Comparison of ENCODE assay signal across 21 mouse cellular contexts in genomic region chr13:73459189-73459850, GRCm38 (mm10). TPM values are rescaled to one million over a fixed set of nuclear protein-coding genes. Genes with fewer than 3 reads are reported as not detected.
A peak's percentile ranks its signal among the peaks of the same experiment; 100 is the strongest.
DNase-seq lines count a peak whose midpoint lies in the region; ATAC-seq and TF ChIP-seq lines count a peak whose summit lies in the region.
"Had no signal": no experiment of that assay in that cellular context is flagged by ENCODE, and none has a peak within 500 bp of the region (broad histone marks: within the 10 kb centered on the region; RNA-seq: fewer than 3 reads in every experiment).

No protein-coding gene starts in this region.

- no peaks in the 10 kb centered on the region for H3K27me3 ChIP-seq in MEL (ENCODE audit: control insufficient read depth in 1 of 2, insufficient read depth in 2 of 2, low read length in 2 of 2)
- H3K27me3 ChIP-seq in liver, postnatal 0 days (ENCODE audit: insufficient read depth, low read length), result no peaks in the 10 kb centered on the region
- no peaks in the 10 kb centered on the region for H3K27me3 ChIP-seq in splenic B cell, adult 2 months (ENCODE audit: control insufficient read depth, insufficient read depth, low read length, poor library complexity, severe bottlenecking)
- H3K27me3 ChIP-seq in lung, postnatal 0 days (replicated peaks; ENCODE audit: insufficient read depth, low read length), result no peaks in the 10 kb centered on the region
- H3K27me3 ChIP-seq: forebrain, embryonic 12.5 days; hindbrain, embryonic 15.5 days; stomach, embryonic 15.5 days had no signal

- H3K27ac ChIP-seq in MEL (ENCODE audit: control insufficient read depth, low read depth, low read length), result peak overlapping the region; percentile 2; the same call in 1 of the 2 replicates
- H3K27ac ChIP-seq in liver, postnatal 0 days (ENCODE audit: low read depth), result no peak overlapping the region
- H3K27ac ChIP-seq in lung, postnatal 0 days (ENCODE audit: low read length), result no peak overlapping the region
- H3K27ac ChIP-seq: forebrain, embryonic 12.5 days; hindbrain, embryonic 15.5 days; layer of hippocampus, adult 2 months; limb, embryonic 13.5 days; stomach, embryonic 15.5 days had no signal

- no peak for TF ChIP-seq CTCF in MEL (IDR thresholded peaks at IDR 0.05 in 2 of 3, conservative IDR thresholded peaks at IDR 0.05 in 1 of 3; ENCODE audit: control insufficient read depth in 1 of 3, insufficient read depth in 1 of 3, low read depth in 2 of 3, low read length in 3 of 3, poor library complexity in 1 of 3, severe bottlenecking in 1 of 3)
- TF ChIP-seq CTCF in liver, postnatal 0 days (IDR thresholded peaks at IDR 0.05; ENCODE audit: low read depth), result no peak
- TF ChIP-seq CTCF in lung, postnatal 0 days (IDR thresholded peaks at IDR 0.05), result no peak

- H3K4me3 ChIP-seq in MEL (ENCODE audit: control insufficient read depth in 1 of 2, insufficient read depth in 1 of 2, low read depth in 2 of 2, low read length in 2 of 2), result no peak overlapping the region
- H3K4me3 ChIP-seq in liver, postnatal 0 days (ENCODE audit: low read depth, low read length), result no peak overlapping the region
- H3K4me3 ChIP-seq in lung, postnatal 0 days (ENCODE audit: low read depth, low read length), result no peak overlapping the region
- H3K4me3 ChIP-seq: forebrain, embryonic 12.5 days; hindbrain, embryonic 15.5 days; layer of hippocampus, adult 2 months; limb, embryonic 13.5 days; stomach, embryonic 15.5 days had no signal

- peak; percentile 88 to 94 for TF ChIP-seq EP300 in MEL (IDR thresholded peaks at IDR 0.05; ENCODE audit: low read depth in 1 of 2, low read length in 2 of 2)
- no peak for TF ChIP-seq EP300 in liver, postnatal 0 days (IDR thresholded peaks at IDR 0.05; ENCODE audit: low read depth)
- no peak for TF ChIP-seq EP300 in lung, postnatal 0 days (IDR thresholded peaks at IDR 0.05)

- no peaks in the 10 kb centered on the region for H3K79me2 ChIP-seq in MEL (ENCODE audit: control insufficient read depth, insufficient read depth, low read length, poor library complexity)

- no peaks in the 10 kb centered on the region for H3K9me3 ChIP-seq in MEL (replicated peaks; ENCODE audit: insufficient read depth, low read length)
- no peaks in the 10 kb centered on the region for H3K9me3 ChIP-seq in liver, postnatal 0 days (ENCODE audit: low read length)
- H3K9me3 ChIP-seq in lung, postnatal 0 days (ENCODE audit: low read length), result no peaks in the 10 kb centered on the region
- H3K9me3 ChIP-seq: forebrain, embryonic 12.5 days; hindbrain, embryonic 15.5 days; limb, embryonic 13.5 days; stomach, embryonic 15.5 days had no signal

- peak; percentile 33; the same call in 1 of the 2 replicates for ATAC-seq in erythroblast, adult 5-6 weeks (replicated peaks; ENCODE audit: low FRiP score, poor library complexity, severe bottlenecking)
- peak; percentile 36; the same call in 1 of the 2 replicates for ATAC-seq in liver, postnatal 0 days
- ATAC-seq in lung, postnatal 0 days, result no peak
- ATAC-seq: activated CD4-positive, CD25-positive, alpha-beta regulatory T cell, adult 4 months; intestine, embryonic 16.5 days had no signal

- H3K4me1 ChIP-seq in MEL (ENCODE audit: control insufficient read depth in 1 of 2, insufficient read depth in 2 of 2, low read length in 2 of 2), result peaks cover 6 to 27% of the 10 kb centered on the region in 2 experiments; a peak in 3 of 4 replicates
- H3K4me1 ChIP-seq in liver, postnatal 0 days (ENCODE audit: insufficient read depth), result peaks cover 9% of the 10 kb centered on the region
- 0 out of 2 replicates have a peak, but pooled peaks cover 3% of the 10 kb centered on the region for H3K4me1 ChIP-seq in lung, postnatal 0 days (ENCODE audit: insufficient read depth, low read depth, low read length)
- H3K4me1 ChIP-seq: forebrain, embryonic 12.5 days; hindbrain, embryonic 15.5 days; limb, embryonic 13.5 days; stomach, embryonic 15.5 days had no signal

- H3K4me2 ChIP-seq in liver, postnatal 0 days (ENCODE audit: low read depth, low read length), result no peak overlapping the region
- H3K4me2 ChIP-seq in lung, postnatal 0 days (replicated peaks; ENCODE audit: low read depth, low read length), result no peak overlapping the region
- H3K4me2 ChIP-seq: forebrain, embryonic 12.5 days; heart, embryonic 11.5 days; hindbrain, embryonic 15.5 days; limb, embryonic 13.5 days; midbrain, embryonic 11.5 days; stomach, embryonic 15.5 days had no signal

- H3K9ac ChIP-seq in MEL (ENCODE audit: control insufficient read depth, low read depth, low read length, poor library complexity, severe bottlenecking), result no peak overlapping the region
- H3K9ac ChIP-seq in liver, postnatal 0 days (replicated peaks), result no peak overlapping the region
- no peak overlapping the region for H3K9ac ChIP-seq in lung, postnatal 0 days (replicated peaks; ENCODE audit: low read depth)
- H3K9ac ChIP-seq: forebrain, embryonic 12.5 days; hindbrain, embryonic 15.5 days; limb, embryonic 13.5 days; stomach, embryonic 15.5 days had no signal

- 22% methylated on average over 7 of the region's 7 CpGs for WGBS in liver, postnatal 0 days (ENCODE audit: insufficient replicate concordance)
- WGBS in lung, postnatal 0 days, result 38% methylated on average over 7 of the region's 7 CpGs

- peak; percentile 80 for DNase-seq in MEL (ENCODE audit: low read depth, low spot score)
- no peak for DNase-seq in liver, postnatal 0 days
- DNase-seq in splenic B cell, adult 2 months (ENCODE audit: low read depth, low spot score), result peak; percentile 64
- DNase-seq in urinary bladder, postnatal 36 days (ENCODE audit: low spot score in 2 of 2), result no peak
- no peak for DNase-seq in retina, postnatal 1 day
- DNase-seq in lung, postnatal 0 days (ENCODE audit: low spot score), result no peak
- DNase-seq: adrenal gland, postnatal 36 days; cerebellum, adult 9-10 months; embryo, embryonic 11 days; gastrocnemius, postnatal 36 days; thymus, adult 2 months had no signal

- no peak for TF ChIP-seq RAD21 in MEL (IDR thresholded peaks at IDR 0.05; ENCODE audit: low read depth, low read length)

- peaks cover 0 to 23% of the 10 kb centered on the region in 2 experiments; a peak in 2 of 4 replicates for H3K36me3 ChIP-seq in MEL (ENCODE audit: control insufficient read depth in 1 of 2, insufficient read depth in 2 of 2, low read length in 2 of 2)
- no peaks in the 10 kb centered on the region for H3K36me3 ChIP-seq in liver, postnatal 0 days (replicated peaks; ENCODE audit: insufficient read depth, low read length)
- H3K36me3 ChIP-seq in splenic B cell, adult 2 months (ENCODE audit: control insufficient read depth, insufficient read depth, low read length, poor library complexity, severe bottlenecking), result no peaks in the 10 kb centered on the region
- H3K36me3 ChIP-seq in lung, postnatal 0 days (ENCODE audit: insufficient read depth, low read length), result no peaks in the 10 kb centered on the region
- H3K36me3 ChIP-seq: forebrain, embryonic 12.5 days; hindbrain, embryonic 15.5 days; limb, embryonic 13.5 days; stomach, embryonic 15.5 days had no signal

- no peak for TF ChIP-seq POLR2A in MEL (IDR thresholded peaks at IDR 0.05; ENCODE audit: control insufficient read depth in 1 of 2, insufficient read depth in 1 of 2, low read depth in 1 of 2, low read length in 2 of 2, poor library complexity in 1 of 2)

TF ChIP-seq in MEL, 35 proteins besides CTCF, POLR2A, EP300 and RAD21:
- TF ChIP-seq ETS1 (IDR thresholded peaks at IDR 0.05; ENCODE audit: low read depth, low read length) (peak; percentile 69), MYC (IDR thresholded peaks at IDR 0.05; ENCODE audit: low read depth, low read length) (peak; percentile 81), TCF12 (IDR thresholded peaks at IDR 0.05; ENCODE audit: low read depth, low read length) (peak; percentile 81), UBTF (IDR thresholded peaks at IDR 0.05; ENCODE audit: borderline replicate concordance, insufficient read depth, low read depth, low read length) (no peak), MXI1 (IDR thresholded peaks at IDR 0.05; ENCODE audit: low read depth, low read length) (peak; percentile 53), MAX (IDR thresholded peaks at IDR 0.05; ENCODE audit: low read length) (peak; percentile 88), USF1 (IDR thresholded peaks at IDR 0.05; ENCODE audit: low read depth, low read length) (peak; percentile 60; the same call in 1 of the 2 replicates), RCOR1 (IDR thresholded peaks at IDR 0.05; ENCODE audit: low read depth, low read length) (peak; percentile 95), MYB (IDR thresholded peaks at IDR 0.05; ENCODE audit: low read depth, low read length) (0 out of 2 replicates have a peak, but pooled peaks have one; percentile 52), HCFC1 (IDR thresholded peaks at IDR 0.05; ENCODE audit: low read depth, low read length) (no peak), GATA1 (IDR thresholded peaks at IDR 0.05; ENCODE audit: low read depth, low read length) (peak; percentile 83), MAFK (IDR thresholded peaks at IDR 0.05; ENCODE audit: borderline replicate concordance, low read depth, low read length) (no peak), POLR2AphosphoS5 (IDR thresholded peaks at IDR 0.05; ENCODE audit: borderline replicate concordance, low read depth, low read length) (no peak), SIN3A (IDR thresholded peaks at IDR 0.05; ENCODE audit: low read length) (peak; percentile 52), JUND (IDR thresholded peaks at IDR 0.05; ENCODE audit: low read depth, low read length) (peak; percentile 94), TAL1 (IDR thresholded peaks at IDR 0.05; ENCODE audit: low read length) (peak; percentile 65), ZKSCAN1 (IDR thresholded peaks at IDR 0.05; ENCODE audit: low read depth, low read length) (no peak)

RNA-seq across cellular contexts. Expression of gene Lpcat1, which starts 7.7 kb away (rescaled TPM):
- total RNA-seq in MEL (2012; rRNA removed), result 30.5 and 38.8 TPM in 2 replicates
- polyA plus RNA-seq in MEL (2012; ENCODE audit: insufficient read depth in 1 of 2, insufficient read length in 2 of 2, low read depth in 1 of 2, low replicate concordance in 2 of 2, missing spikeins in 1 of 2), result 10 to 100 TPM in 1 of 2 experiments, not detected in 1; 31.5 TPM
- 72.5 and 89.3 TPM in 2 replicates for total RNA-seq in erythroblast, adult 5-6 weeks (2015; ENCODE audit: low replicate concordance)
- total RNA-seq in erythroblast, adult 5-6 weeks (2017; ENCODE audit: low replicate concordance), result 176 and 246 TPM in 2 replicates
- polyA plus RNA-seq in liver, postnatal 0 days (2015; fragmentation: Nextera tagmentation; extraction: Ambion mirVana), result 31.0 and 32.4 TPM in 2 replicates
- polyA plus RNA-seq in lung, postnatal 0 days (2015; fragmentation: Nextera tagmentation; extraction: Ambion mirVana), result 368 and 414 TPM in 2 replicates

Comparison
In these comparisons a context has a peak if more than half of its experiments do, and no peak if none do; other contexts are left out.
1. DNase-seq: peak in MEL (single experiment) and splenic B cell, adult 2 months (single experiment); none in liver, postnatal 0 days (single experiment), urinary bladder, postnatal 36 days (0 of 2), retina, postnatal 1 day (single experiment) and lung, postnatal 0 days (single experiment).
2. RNA of gene Lpcat1, which starts 7.7 kb away (polyA plus RNA-seq): 368 to 414 TPM in lung, postnatal 0 days; 31.0 to 32.4 TPM in liver, postnatal 0 days and 31.5 TPM in MEL; every median in the first group is over 10 times any median in the second.